Mouse (Mus musculus): ENCODE measurements around the gene Ccdc15.

The Ccdc15 gene

GRCm38 (mm10) chr9:37347988-37348642 is at the start of gene Ccdc15:
Gene Ccdc15 (minus strand): TSS chr9:37348432.
- DNase-seq (ENCODE audit: low read depth, low spot score), result peak; percentile 96

DNA sequence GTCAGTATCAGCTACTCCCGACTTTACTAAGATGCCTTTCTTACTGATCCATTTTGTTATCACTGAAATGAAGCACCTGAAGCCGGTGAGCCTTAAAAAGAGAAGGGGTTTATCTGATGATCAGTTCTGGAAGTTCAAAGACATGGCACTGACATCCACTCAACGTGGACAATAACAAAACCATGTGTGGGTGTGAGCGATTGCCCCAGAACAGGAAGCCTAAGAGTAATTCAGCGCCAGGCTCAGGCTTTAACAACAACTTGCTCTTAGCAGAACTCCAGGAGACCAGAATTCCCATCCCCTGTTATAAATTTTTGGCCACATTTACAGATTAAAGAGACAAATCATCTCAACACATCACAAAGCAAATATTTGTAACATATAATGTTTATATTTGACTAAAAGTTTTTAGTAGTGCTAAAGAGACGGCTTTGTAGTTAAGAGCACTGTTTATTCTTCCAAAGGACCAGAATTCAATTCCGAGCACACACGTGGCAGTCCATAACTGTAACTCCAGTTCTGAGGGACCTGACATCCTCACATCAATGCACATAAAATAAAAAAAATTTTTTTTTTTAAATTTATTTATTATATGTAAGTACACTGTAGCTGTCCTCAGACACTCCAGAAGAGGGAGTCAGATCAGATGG is 45.4 kb upstream of the Ccdc15 start:
- no peak for DNase-seq (ENCODE audit: low read depth, low spot score)

GRCm38 (mm10) chr9:37392071-37392470 is 43.8 kb upstream of the Ccdc15 start:
- DNase-seq (ENCODE audit: low read depth, low spot score), result no peak

- DNase-seq (ENCODE audit: low read depth, low spot score), result no peak
These were observed 42.7 kb upstream of the Ccdc15 start for GRCm38 (mm10) chr9:37390891-37391290.

GRCm38 (mm10) chr9:37384284-37385182 is 36.3 kb upstream of the Ccdc15 start:
- DNase-seq (ENCODE audit: low read depth, low spot score), result peak; percentile 35

DNA sequence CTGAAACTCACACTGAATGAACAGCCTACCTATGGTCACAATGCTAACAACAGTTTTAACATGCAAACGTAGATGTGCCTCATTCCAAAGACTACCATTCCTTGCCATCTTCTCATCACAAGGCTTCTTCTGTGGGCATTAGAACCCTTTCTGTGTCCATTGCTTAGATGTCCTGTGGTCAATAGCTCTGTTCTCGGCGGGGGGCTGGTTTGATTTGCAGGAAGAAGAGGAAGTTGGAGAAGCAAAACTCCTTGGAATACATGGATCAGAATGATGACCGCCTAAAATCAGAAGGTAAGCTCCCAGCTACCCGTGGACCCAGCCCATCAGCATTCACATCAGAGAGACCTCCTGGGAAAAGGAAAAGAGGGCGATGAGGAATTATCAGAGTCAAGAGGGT is 34.9 kb upstream of the Ccdc15 start:
- DNase-seq (ENCODE audit: low read depth, low spot score), result no peak

- DNase-seq (ENCODE audit: low read depth, low spot score), result no peak
These were observed 27.5 kb upstream of the Ccdc15 start for GRCm38 (mm10) chr9:37375718-37376117.

- DNase-seq (ENCODE audit: low read depth, low spot score), result no peak
These were observed 23.1 kb upstream of the Ccdc15 start for GRCm38 (mm10) chr9:37371232-37371801.

GRCm38 (mm10) chr9:37368860-37369259 is 20.6 kb upstream of the Ccdc15 start:
- DNase-seq (ENCODE audit: low read depth, low spot score), result no peak

DNA sequence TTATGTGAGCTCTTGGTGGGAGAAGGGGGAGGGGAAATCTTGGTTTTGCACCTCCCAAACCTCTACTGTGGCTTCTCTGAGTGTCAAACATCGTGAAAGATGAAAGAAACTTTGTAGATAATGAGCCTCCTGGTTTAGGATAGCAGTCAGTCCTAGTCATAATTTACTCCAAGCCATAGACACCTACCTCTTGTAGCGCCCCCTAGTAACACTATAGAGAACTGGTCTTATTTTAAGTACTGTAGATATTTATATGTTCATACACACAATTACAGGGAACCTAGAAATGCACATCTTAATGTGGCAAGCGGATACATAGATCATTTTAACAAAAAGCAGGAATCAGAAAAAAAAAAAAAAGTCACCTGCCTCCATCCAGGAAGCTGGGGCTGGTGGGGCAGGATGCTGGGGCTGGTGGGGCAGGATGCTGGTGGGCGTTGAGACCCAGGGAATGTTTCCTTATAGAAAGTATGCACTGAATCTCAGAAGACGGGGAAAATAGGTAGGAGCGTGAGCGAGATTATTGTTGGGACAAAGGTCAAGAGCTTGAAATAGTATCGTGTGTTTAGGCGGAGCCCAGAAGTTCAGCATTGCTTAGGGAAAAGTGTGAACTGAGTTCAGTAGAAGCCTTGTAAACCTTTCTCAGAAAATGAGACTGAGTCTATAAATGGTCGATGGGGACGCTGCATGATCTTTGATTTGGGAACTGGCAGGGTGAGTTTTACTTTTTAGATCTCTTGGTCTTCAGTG is 20.0 kb upstream of the Ccdc15 start:
- no peak for DNase-seq (ENCODE audit: low read depth, low spot score)

GRCm38 (mm10) chr9:37367301-37368080 is 19.3 kb upstream of the Ccdc15 start, which contains the start of gene Hepacam:
Gene Hepacam (plus strand): TSS chr9:37367351.
- no peak for DNase-seq (ENCODE audit: low read depth, low spot score)

- no peak for DNase-seq (ENCODE audit: low read depth, low spot score)
These were observed 17.5 kb upstream of the Ccdc15 start for GRCm38 (mm10) chr9:37365706-37366105.

DNA sequence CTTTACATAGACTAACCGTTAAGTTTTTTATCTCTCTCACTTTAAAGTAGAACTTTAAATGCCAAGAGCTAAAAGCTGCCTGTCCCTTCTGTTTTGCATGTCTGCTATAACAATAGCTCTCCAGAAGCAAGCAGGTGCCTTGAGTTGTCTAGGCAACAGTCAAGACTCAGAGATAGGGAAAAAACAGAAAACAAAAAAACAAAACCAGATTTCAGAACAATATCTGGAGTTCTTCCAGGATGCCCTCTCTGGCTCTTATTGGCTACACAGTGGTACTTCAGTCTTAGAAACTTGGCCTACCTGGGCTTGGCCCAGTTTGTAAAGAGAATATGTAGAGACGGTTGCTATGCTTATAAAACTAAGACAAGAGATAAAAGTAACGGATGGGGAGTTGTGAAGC is 16.2 kb upstream of the Ccdc15 start:
- DNase-seq (ENCODE audit: low read depth, low spot score), result no peak

GRCm38 (mm10) chr9:37363551-37363950 is 15.3 kb upstream of the Ccdc15 start:
- DNase-seq (ENCODE audit: low read depth, low spot score), result no peak

DNA sequence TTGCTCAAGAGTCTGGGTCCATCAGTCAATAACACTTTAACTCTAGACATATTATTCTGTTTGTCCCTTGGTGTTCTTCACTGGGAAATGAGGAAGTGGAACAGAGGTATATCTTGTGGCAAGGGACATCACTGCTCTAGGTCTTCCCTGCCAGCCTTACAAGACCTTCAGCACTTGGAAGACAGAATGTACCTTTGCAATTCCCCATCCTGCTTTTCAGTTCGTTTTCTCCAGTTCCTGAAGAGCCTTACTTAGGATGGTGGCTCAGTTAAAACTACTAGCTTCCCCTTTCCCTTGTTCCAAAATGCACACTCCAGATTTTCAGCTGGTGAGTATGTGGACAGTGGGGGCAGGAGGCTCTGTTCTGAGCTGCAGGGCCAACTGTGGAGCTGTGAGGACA is 14.6 kb upstream of the Ccdc15 start:
- DNase-seq (ENCODE audit: low read depth, low spot score), result no peak

DNA sequence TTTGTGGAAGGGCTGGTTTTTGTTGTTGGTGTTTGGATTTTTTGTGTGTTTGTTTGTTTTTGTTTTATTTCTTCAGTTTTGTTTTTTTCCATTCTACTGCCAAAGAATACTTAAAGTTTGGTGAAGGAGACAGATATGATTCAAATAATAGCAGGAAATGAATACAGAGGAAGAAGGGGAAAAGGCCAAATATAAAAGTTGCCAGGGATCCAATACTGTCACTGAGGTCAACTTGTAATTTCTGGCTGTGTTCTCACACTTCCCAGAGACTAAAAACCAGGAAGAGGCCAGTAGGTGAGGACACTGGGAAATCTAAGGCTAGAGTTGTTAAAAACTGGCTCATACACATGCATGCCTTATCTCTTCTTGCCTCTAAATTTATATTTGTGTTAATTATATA is 13.9 kb upstream of the Ccdc15 start:
- no peak for DNase-seq (ENCODE audit: low read depth, low spot score)

DNA sequence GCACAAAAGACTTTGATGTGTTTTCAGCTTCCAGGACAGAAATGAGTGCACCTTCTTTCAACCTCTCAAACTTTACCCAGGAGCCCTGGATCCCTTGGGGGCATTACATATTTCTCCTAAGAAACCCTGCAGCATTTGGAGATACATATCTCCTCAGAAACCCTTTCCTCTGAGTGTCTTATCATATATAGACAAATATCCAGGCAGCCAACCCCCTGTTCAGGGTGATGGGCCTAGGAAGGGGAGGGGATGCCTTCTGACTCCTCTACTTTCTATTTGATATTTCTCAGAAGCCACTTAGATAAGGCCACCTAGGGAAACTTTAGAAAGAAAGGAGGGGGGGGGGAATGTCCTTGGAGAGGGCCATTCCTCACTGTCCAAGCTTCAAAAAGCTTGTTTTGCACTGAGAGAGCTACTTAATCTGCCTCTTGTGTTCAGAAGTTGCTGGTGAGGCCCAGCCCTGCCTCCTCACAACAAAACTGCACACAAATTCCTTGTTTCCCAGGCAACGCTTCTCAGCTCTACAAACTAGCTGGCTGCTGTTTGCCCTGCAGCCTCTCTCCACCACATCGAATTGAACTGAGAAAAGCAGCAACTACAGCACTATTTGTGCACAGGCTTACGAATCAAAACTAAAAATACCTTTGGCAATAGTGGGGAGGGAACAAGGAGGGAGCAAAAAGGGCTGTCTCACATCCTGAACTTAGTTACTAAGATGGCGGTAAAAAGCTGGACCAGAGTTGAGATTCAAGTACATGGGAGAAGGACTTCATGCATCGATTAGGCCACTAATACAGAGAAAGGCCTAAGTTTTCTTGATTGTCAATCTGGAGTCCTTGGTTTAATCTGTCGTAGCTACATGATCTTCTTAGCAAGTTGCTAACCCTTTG is 11.3 kb upstream of the Ccdc15 start:
- peak; percentile 55 for DNase-seq (ENCODE audit: low read depth, low spot score)

GRCm38 (mm10) chr9:37358713-37359330 is 10.6 kb upstream of the Ccdc15 start:
- no peak for DNase-seq (ENCODE audit: low read depth, low spot score)

- no peak for DNase-seq (ENCODE audit: low read depth, low spot score)
These were observed 6.3 kb upstream of the Ccdc15 start for GRCm38 (mm10) chr9:37354485-37354884.

All from forelimb bud, embryonic 11.5 days (tissue).